Mouse (Mus musculus): ENCODE measurements around the gene Jdp2.

- TF ChIP-seq CTCF (conservative IDR thresholded peaks at IDR 0.05; ENCODE audit: low read length) = no peak
- TF ChIP-seq NANOG (IDR thresholded peaks at IDR 0.05; ENCODE audit: borderline replicate concordance, low read length) = no peak
These were observed 27.5 kb upstream of the Jdp2 start for GRCm38 (mm10) chr12:85571312-85571711.
